Mouse (Mus musculus) lung, embryonic 14.5 days (tissue): Measurements from ENCODE around the gene Gpr39. TPM values are rescaled to one million over a fixed set of nuclear protein-coding genes. Genes with fewer than 3 reads are reported as not detected.

Experiments
- ATAC-seq: fragments of 200-750 bp; cut with Nextera tagmentation; 2 replicates; pipeline ENCODE4 v1.8.0; 2017; ENCODE audit warnings: mild to moderate bottlenecking, moderate TSS enrichment, moderate library complexity; ENCODE audit not compliant: insufficient read depth
- DNase-seq: peaks from one replicate; pipeline ENCODE4 v3.0.0-alpha.2; 2015
- H3K27ac ChIP-seq: fragments of 300-500 bp; sonication (generic); 2 replicates; pipeline ENCODE4 v1.5.1; 2014; ENCODE audit warnings: low read depth, mild to moderate bottlenecking, moderate library complexity
- H3K27me3 ChIP-seq: fragments of 300-500 bp; sonication (generic); 2 replicates; pipeline ENCODE4 v1.6.1; 2014; ENCODE audit warnings: low read length, control low read depth; ENCODE audit not compliant: insufficient read depth
- H3K36me3 ChIP-seq: fragments of 300-500 bp; sonication (generic); 2 replicates; pipeline ENCODE4 v1.6.1; 2014; ENCODE audit warnings: control low read depth; ENCODE audit not compliant: insufficient read depth
- H3K4me1 ChIP-seq: fragments of 300-500 bp; sonication (generic); 2 replicates; pipeline ENCODE4 v1.6.1; 2014; ENCODE audit warnings: antibody characterized with exemption, control low read depth; ENCODE audit not compliant: insufficient read depth
- H3K4me2 ChIP-seq: fragments of 300-500 bp; sonication (generic); 2 replicates; pipeline ENCODE4 v1.6.1; 2014; ENCODE audit warnings: mild to moderate bottlenecking
- H3K4me3 ChIP-seq: fragments of 300-500 bp; sonication (generic); 2 replicates; pipeline ENCODE4 v1.5.1; 2014; ENCODE audit warnings: low read depth, low read length
- H3K9ac ChIP-seq: fragments of 300-500 bp; sonication (generic); 2 replicates; pipeline ENCODE4 v1.6.1; 2014
- H3K9me3 ChIP-seq: fragments of 300-500 bp; sonication (generic); 2 replicates; pipeline ENCODE4 v1.6.1; 2016; ENCODE audit warnings: low read depth, low read length, control low read depth
- CTCF ChIP-seq: IDR thresholded peaks from 2 replicates; pipeline ENCODE4 v1.5.1; 2016; ENCODE audit warnings: antibody characterized with exemption, low read depth
- WGBS: fragments of 180-500 bp; shearing (Covaris S2); extraction: QIAGEN DNeasy Blood & Tissue Kit; methylation state at CpG from one replicate; pipeline ENCODE4 v1.1.7; 2014; 5-methylcytosine and 5-hydroxymethylcytosine counted together
- polyA plus RNA-seq: library from polyadenylated mRNA; unstranded; fragments of >200 nt; fragmentation: Nextera tagmentation; extraction: Ambion mirVana; gene quantifications from 2 replicates; pipeline ENCODE4 v1.2.1, GENCODE M21; 2014

Gpr39 gene
- polyA plus RNA-seq, 1 experiment from 2014 or later = 2.5 TPM

DNA sequence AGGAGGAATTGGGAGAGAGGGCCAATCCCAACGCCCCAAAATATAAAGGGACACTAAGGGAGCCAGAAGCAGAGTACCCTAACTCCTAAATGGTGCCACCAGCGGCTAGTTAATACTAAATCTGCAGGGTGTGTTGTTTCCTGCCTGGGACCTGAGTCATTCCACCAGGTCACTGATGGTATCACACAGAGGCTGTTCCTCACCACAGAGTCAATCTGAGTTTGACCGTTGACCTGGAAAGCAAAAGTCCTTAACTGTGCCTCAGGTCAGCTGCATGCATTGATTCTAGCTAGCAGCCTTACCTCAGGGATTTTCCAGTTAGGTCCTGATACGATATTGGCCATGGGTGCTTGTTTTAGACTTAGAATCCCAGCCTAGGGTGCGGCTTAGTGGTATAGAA, 17.5 kb downstream of the Gpr39 start:
- Histone ChIP-seq H3K27ac (no peak overlapping the region), H3K36me3 (no peaks in the 10 kb centered on the region), H3K4me2 (no peak overlapping the region), H3K9me3 (no peaks in the 10 kb centered on the region), H3K27me3 (no peaks in the 10 kb centered on the region), H3K4me3 (no peak overlapping the region), H3K9ac (no peak overlapping the region), H3K4me1 (no peaks in the 10 kb centered on the region)
- TF ChIP-seq CTCF = no peak
- no peak for DNase-seq
- no peak for ATAC-seq
- 80% methylated on average over 5 of the region's 5 CpGs for WGBS

DNA sequence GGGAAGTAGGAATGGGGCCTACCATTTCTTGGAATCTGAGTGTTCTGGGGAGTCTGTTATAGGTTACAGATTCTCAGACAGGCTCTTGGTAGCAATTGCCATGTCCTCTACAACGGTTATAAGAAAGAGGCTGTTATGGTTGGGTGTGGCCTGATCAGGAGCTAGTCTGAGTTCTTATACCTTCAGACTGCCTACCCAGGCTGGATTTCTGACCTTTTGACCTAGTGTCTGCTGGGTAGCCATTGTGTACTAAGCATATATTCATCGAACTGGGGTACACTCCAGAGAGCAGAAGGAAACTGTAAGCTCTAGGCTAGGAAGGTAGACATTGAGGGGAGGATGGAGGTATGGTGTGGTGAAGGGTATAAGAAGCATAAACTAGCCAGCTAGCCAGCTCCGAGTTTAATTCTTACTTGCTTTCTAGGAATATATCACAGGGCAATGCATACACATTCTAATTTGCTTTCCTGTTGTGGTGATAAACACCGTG, 24.4 kb downstream of the Gpr39 start:
- H3K9me3 ChIP-seq = no peaks in the 10 kb centered on the region
- H3K4me2 ChIP-seq = no peak overlapping the region
- ATAC-seq (no peak), DNase-seq (no peak)
- no peak overlapping the region for H3K27ac ChIP-seq
- no peaks in the 10 kb centered on the region for H3K27me3 ChIP-seq
- H3K4me1 ChIP-seq = no peaks in the 10 kb centered on the region
- no peaks in the 10 kb centered on the region for H3K36me3 ChIP-seq
- no peak overlapping the region for H3K9ac ChIP-seq
- WGBS = 76% methylated on average over 4 of the region's 4 CpGs
- no peak for TF ChIP-seq CTCF
- no peak overlapping the region for H3K4me3 ChIP-seq

DNA sequence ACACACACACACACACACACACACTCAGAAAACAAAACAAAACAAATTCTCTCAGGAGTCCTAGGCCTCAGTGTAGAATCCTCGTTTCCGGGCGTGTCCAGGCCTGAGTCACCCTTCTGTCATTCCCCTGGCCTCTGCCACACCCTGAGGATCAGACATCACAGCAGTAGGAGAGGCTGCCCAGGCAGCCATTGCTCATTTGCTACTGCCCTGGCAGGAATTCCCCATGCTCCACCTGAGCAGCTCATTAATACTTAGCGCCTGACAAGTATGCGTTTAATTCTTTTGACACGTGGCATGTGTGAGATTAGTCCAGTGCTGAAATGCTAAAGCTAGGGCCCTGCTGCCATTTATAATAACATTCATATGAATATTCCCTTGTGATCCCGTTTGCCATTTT, 25.0 kb downstream of the Gpr39 start:
- no peak for DNase-seq
- H3K36me3 ChIP-seq = no peaks in the 10 kb centered on the region
- no peak overlapping the region for H3K27ac ChIP-seq
- H3K27me3 ChIP-seq = no peaks in the 10 kb centered on the region
- no peak overlapping the region for H3K4me2 ChIP-seq
- WGBS = 67% methylated on average over 7 of the region's 7 CpGs
- TF ChIP-seq CTCF = no peak
- no peaks in the 10 kb centered on the region for H3K4me1 ChIP-seq
- no peaks in the 10 kb centered on the region for H3K9me3 ChIP-seq
- no peak overlapping the region for H3K4me3 ChIP-seq
- peak; percentile 49; the same call in 1 of the 2 replicates for ATAC-seq
- no peak overlapping the region for H3K9ac ChIP-seq

DNA sequence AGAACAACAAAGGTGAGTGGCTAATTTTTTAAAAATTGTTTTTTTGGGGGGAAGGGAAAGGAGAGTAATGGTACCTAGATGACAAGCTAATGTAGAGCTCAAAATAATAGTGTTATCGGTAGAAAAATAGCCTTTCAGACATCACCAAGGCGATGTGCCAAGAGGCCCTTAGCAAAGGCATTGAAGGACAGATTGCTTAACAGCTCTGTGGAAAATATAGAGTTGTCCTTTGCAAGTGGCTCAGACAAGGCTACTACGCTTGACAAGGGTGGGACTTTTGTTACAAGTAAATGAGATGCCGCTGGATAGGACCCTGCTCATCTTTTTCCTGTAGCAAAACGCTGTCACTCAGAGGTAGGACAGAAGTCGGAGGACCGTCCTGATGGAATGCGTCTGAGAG, 25.5 kb downstream of the Gpr39 start:
- DNase-seq = peak; percentile 59
- no peak overlapping the region for H3K4me2 ChIP-seq
- no peaks in the 10 kb centered on the region for H3K4me1 ChIP-seq
- ATAC-seq = peak; percentile 38; the same call in 1 of the 2 replicates
- H3K9ac ChIP-seq = no peak overlapping the region
- WGBS = 53% methylated on average over 8 of the region's 8 CpGs
- no peaks in the 10 kb centered on the region for H3K36me3 ChIP-seq
- H3K4me3 ChIP-seq = no peak overlapping the region
- no peaks in the 10 kb centered on the region for H3K27me3 ChIP-seq
- TF ChIP-seq CTCF = no peak
- no peaks in the 10 kb centered on the region for H3K9me3 ChIP-seq
- no peak overlapping the region for H3K27ac ChIP-seq

DNA sequence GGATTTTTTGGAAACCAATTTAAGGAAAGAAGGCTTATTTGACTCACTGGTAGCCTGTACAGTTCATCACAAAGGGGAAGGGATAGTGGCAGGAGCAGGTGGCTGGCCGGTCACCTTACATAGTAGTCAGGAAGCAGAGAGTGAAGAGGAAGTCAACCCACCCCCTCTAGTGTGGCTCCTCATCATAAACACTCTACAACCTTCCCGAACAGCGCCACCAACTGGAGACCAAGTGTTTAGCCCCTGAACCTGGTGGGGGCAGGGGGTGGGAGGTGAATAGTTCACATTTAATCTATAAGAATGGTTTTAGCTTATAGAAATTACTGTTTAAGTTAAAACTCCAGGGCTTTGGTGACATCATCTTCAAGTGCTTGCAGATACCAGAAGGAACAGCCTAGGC, 28.6 kb downstream of the Gpr39 start:
- Histone ChIP-seq H3K4me1 (no peaks in the 10 kb centered on the region), H3K4me2 (no peak overlapping the region), H3K9me3 (no peaks in the 10 kb centered on the region), H3K27ac (no peak overlapping the region), H3K4me3 (no peak overlapping the region), H3K27me3 (no peaks in the 10 kb centered on the region), H3K9ac (no peak overlapping the region), H3K36me3 (no peaks in the 10 kb centered on the region)
- DNase-seq = no peak
- no peak for ATAC-seq
- TF ChIP-seq CTCF = no peak
- 68% methylated on average over 3 of the region's 3 CpGs for WGBS

DNA sequence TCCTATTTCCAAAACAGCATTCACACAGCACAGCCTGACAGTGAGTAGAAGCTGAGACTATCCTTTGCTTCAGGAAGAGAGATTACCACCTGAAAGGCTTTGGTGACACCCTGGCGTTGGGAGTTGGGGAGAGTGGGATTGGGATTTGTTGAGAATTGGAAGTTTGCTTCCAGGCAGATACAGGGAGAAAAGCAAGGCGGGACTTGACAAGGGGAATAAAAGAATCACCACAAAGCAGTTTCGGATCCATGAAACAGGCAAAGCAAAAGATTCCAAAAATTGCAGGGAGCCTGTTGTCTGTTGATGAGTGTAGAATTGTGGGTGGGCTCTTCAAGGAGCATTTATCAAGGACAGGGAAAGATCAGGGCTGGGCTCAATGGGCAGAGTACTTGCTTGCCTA, 38.5 kb downstream of the Gpr39 start:
- Histone ChIP-seq H3K36me3 (no peaks in the 10 kb centered on the region), H3K9me3 (no peaks in the 10 kb centered on the region), H3K27ac (no peak overlapping the region), H3K4me3 (no peak overlapping the region), H3K27me3 (no peaks in the 10 kb centered on the region), H3K9ac (no peak overlapping the region), H3K4me1 (no peaks in the 10 kb centered on the region), H3K4me2 (no peak overlapping the region)
- 73% methylated on average over 3 of the region's 3 CpGs for WGBS
- ATAC-seq (no peak), DNase-seq (no peak)
- no peak for TF ChIP-seq CTCF

DNA sequence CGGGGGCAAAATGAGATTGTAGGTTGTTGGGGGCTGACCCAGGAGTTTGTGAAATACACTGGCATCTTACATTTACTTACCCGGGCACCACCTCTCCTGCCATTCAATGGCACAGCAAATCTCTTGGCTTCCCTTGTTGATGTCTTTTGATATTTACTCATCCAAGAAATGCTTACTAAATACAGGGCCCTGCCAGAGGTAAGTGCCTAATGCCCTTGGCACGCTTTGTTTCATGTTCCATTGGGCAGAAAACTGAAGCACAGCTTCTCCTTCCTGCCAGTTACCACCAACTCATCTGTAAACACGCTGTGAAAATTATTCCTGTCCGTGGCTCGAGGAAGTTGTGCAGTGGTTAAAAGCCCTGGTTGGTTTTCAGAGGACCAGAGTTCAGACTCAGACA, 39.4 kb downstream of the Gpr39 start:
- WGBS = 71% methylated on average over 6 of the region's 6 CpGs
- DNase-seq (no peak), ATAC-seq (no peak)
- Histone ChIP-seq H3K4me1 (no peaks in the 10 kb centered on the region), H3K9ac (no peak overlapping the region), H3K27me3 (no peaks in the 10 kb centered on the region), H3K27ac (no peak overlapping the region), H3K9me3 (no peaks in the 10 kb centered on the region), H3K4me3 (no peak overlapping the region), H3K4me2 (no peak overlapping the region), H3K36me3 (no peaks in the 10 kb centered on the region)
- no peak for TF ChIP-seq CTCF

DNA sequence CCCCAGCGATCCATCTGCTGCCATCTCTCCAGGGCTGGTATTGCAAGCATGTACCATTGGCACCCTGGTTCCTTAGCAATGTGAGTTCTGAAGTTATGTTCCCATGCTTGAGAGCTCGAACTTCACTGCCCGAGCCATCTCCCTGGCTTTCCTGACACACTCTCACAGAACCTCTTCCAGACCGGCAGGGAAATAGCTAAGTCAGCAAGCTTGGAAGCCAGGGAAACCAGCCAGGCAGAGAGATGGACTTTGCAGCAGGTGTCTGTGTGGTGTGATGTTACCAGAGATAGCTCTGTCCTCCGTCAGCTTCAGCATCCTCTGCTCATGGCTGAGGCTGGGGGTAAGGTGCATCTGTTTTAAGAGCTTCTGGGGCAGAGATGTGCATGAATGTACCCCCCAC, 41.1 kb downstream of the Gpr39 start:
- H3K27ac ChIP-seq = no peak overlapping the region
- H3K9ac ChIP-seq = no peak overlapping the region
- TF ChIP-seq CTCF = no peak
- H3K9me3 ChIP-seq = no peaks in the 10 kb centered on the region
- WGBS = 74% methylated on average over 5 of the region's 5 CpGs
- no peaks in the 10 kb centered on the region for H3K27me3 ChIP-seq
- no peak for DNase-seq
- no peak for ATAC-seq
- no peaks in the 10 kb centered on the region for H3K4me1 ChIP-seq
- H3K36me3 ChIP-seq = no peaks in the 10 kb centered on the region
- H3K4me2 ChIP-seq = no peak overlapping the region
- H3K4me3 ChIP-seq = no peak overlapping the region
